Mouse (Mus musculus) stomach, postnatal 0 days (tissue): ENCODE data around the gene Trim43b.
"Not testable (repeated sequence)": the region's sequence is repeated elsewhere in the genome, so short reads cannot be mapped to it uniquely, and the experiment has no call there.

Source experiments
- CTCF ChIP-seq: IDR thresholded peaks from 2 replicates; pipeline ENCODE4 v1.5.1; 2016; ENCODE audit warnings: antibody characterized with exemption, low read depth, mild to moderate bottlenecking, moderate library complexity
- EP300 ChIP-seq: optimal IDR thresholded peaks from 2 replicates; pipeline ENCODE3; 2016; ENCODE audit warnings: antibody characterized with exemption

- TF ChIP-seq CTCF, EP300: not testable (repeated sequence)
These were observed 25.5 kb downstream of the Trim43b start for GRCm38 (mm10) chr9:89067143-89067501.
